Mouse (Mus musculus) heart, adult 2 months (tissue): ENCODE data around the gene Zfp329. TPM values are rescaled to one million over a fixed set of nuclear protein-coding genes. Genes with fewer than 3 reads are reported as not detected.

ENCODE experiments used
- DNase-seq, 2 experiments: peaks; one replicate each; pipeline ENCODE4 v3.0.0; 2021
- H3K27ac ChIP-seq: fragments of 200-600 bp; 2 replicates; pipeline ENCODE4 v1.8.1; 2022
- H3K27me3 ChIP-seq: fragments of 200-500 bp; 2 replicates; pipeline ENCODE4 v1.6.1; 2012; ENCODE audit warnings: mild to moderate bottlenecking, low read length, inconsistent platforms, mixed read lengths; ENCODE audit not compliant: control insufficient read depth, insufficient read depth
- H3K36me3 ChIP-seq: fragments of 200-500 bp; 2 replicates; pipeline ENCODE4 v1.6.1; 2012; ENCODE audit warnings: low read length, inconsistent platforms; ENCODE audit not compliant: control insufficient read depth, insufficient read depth
- H3K4me1 ChIP-seq: fragments of 200-500 bp; 2 replicates; pipeline ENCODE4 v1.6.1; 2011; ENCODE audit warnings: low read length; ENCODE audit not compliant: control insufficient read depth, insufficient read depth
- H3K4me3 ChIP-seq: fragments of 200-600 bp; 2 replicates; pipeline ENCODE4 v1.8.1; 2022
- H3K79me2 ChIP-seq: fragments of 200-500 bp; replicated peaks from 2 replicates; pipeline ENCODE4 v1.6.1; 2012; ENCODE audit warnings: mild to moderate bottlenecking, inconsistent platforms, low read length, moderate library complexity, mixed read lengths; ENCODE audit not compliant: control insufficient read depth, insufficient read depth
- H3K9ac ChIP-seq: fragments of 200-500 bp; 2 replicates; pipeline ENCODE4 v1.6.1; 2012; ENCODE audit warnings: low read depth, mild to moderate bottlenecking, control low read depth, inconsistent platforms, low read length, mixed read lengths
- CTCF ChIP-seq: fragments of 200-600 bp; IDR thresholded peaks from 2 replicates; pipeline ENCODE4 v1.8.1; 2022; ENCODE audit warnings: antibody characterized with exemption, mild to moderate bottlenecking, moderate library complexity
- EP300 ChIP-seq: fragments of 200-500 bp; IDR thresholded peaks from 2 replicates; pipeline ENCODE4 v1.6.1; 2011; ENCODE audit warnings: low read depth, low read length, control low read depth; ENCODE audit not compliant: insufficient read depth
- POLR2A ChIP-seq: fragments of 200-500 bp; IDR thresholded peaks from 2 replicates; pipeline ENCODE4 v1.6.1; 2011; ENCODE audit warnings: mild to moderate bottlenecking, low read depth, low read length, control low read depth; ENCODE audit not compliant: insufficient read depth
- WGBS: fragments of 180-500 bp; shearing (Covaris S2); methylation state at CpG from one replicate; pipeline ENCODE4 v1.1.7; 2018; 5-methylcytosine and 5-hydroxymethylcytosine counted together
- intact Hi-C: fragments of 180-260 bp; cut with DNase I; formaldehyde crosslinking; loops from one replicate; pipeline ENCODE4 v1.15.1; 2025
- polyA plus RNA-seq: library from polyadenylated mRNA; depleted of rRNA; stranded (reverse); fragments of >200 nt; gene quantifications from 2 replicates; pipeline ENCODE4 v1.2.3, GENCODE M21; 2012; rRNA removed
- total RNA-seq, 2 experiments: library from RNA; stranded (reverse); gene quantifications; 2 replicates each; pipeline ENCODE4 v1.2.3; 2021

Gene Zfp329
- total and polyA plus RNA-seq, 3 experiments: 1.1 to 5.2 (median 4.9) TPM

DNA sequence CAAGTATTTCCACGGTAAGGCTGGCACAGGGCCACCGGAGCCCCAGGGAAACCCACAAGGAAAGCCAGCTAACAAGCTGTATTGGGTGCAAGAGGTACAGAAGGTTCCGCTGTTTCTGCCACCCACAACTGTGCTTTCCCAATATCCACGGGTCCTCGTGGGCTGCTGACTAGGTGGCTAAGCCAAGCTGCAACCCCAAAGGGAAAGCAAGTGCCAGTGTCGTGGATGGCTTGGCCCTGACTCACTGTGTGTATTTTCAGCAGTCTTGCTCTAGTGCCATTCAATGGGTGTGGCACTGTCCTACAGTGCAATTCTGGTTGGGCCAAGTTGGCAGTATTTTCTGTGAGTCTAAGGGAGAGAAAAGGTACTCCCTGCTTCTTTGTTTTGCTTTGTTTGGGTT is 31.3 kb downstream of the Zfp329 start:
- intact Hi-C loops: no loop called here
- TF ChIP-seq POLR2A (no peak), CTCF (no peak), EP300 (no peak)
- 61% methylated on average over 6 of the region's 6 CpGs for WGBS

DNA sequence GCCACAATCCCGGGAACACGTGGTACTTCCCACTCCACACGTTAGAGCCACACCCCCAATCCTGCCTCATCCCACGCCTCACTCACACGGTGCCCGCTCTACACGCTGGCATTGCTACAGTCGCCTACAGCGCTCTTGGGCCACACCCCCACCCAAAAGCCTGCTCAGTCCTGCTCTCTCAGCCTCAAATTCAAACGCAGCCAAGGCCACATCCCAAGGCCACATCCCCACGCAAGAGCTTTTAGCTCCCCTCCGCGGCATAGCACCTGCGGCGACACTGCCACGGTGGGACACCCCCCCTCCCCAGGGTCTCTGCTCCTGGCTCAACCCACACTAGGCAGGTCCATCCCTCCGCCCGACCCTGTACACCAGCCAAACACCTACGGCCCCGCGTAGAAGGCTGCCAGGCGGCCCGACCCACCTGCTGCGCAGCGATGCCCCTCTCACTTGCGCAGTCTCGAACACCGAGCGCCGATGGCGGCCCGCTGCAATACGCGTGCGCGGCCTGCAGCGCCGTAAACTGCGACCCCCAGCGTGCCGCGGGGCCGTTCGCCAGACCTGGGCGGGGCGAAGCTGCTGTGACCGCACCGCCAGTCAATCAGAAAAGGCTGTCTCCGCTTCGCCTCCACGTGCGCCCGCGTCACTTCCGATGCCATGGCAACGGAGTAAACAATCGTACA is 38.4 kb downstream of the Zfp329 start:
- H3K27me3 ChIP-seq: no peaks in the 10 kb centered on the region
- no peak overlapping the region for H3K27ac ChIP-seq
- no peaks in the 10 kb centered on the region for H3K79me2 ChIP-seq
- TF ChIP-seq CTCF (no peak), EP300 (no peak)
- H3K36me3 ChIP-seq: no peaks in the 10 kb centered on the region
- peak overlapping the region; percentile 66 for H3K4me3 ChIP-seq
- under 1% methylated on average over 57 of the region's 57 CpGs for WGBS
- intact Hi-C loops: no loop called here
- DNase-seq: peak; percentile 76
- H3K9ac ChIP-seq: peak overlapping the region; percentile 52
- peaks cover 2% of the 10 kb centered on the region for H3K4me1 ChIP-seq

More for the DNA sequence above, 31.3 kb downstream of the Zfp329 start:
- no peak overlapping the region for H3K4me3 ChIP-seq
- H3K9ac ChIP-seq: no peak overlapping the region
- H3K27ac ChIP-seq: no peak overlapping the region
- no peak for DNase-seq
- H3K36me3 ChIP-seq: no peaks in the 10 kb centered on the region
- no peaks in the 10 kb centered on the region for H3K79me2 ChIP-seq
- H3K27me3 ChIP-seq: no peaks in the 10 kb centered on the region
- no peaks in the 10 kb centered on the region for H3K4me1 ChIP-seq

GRCm38 (mm10) chr7:12779782-12780150 is 38.9 kb downstream of the Zfp329 start:
- intact Hi-C loops: no loop called here
- DNase-seq: no peak
- Histone ChIP-seq H3K27me3 (no peaks in the 10 kb centered on the region), H3K9ac (peak overlapping the region; percentile 52), H3K36me3 (no peaks in the 10 kb centered on the region), H3K27ac (no peak overlapping the region), H3K79me2 (no peaks in the 10 kb centered on the region), H3K4me1 (peaks cover 2% of the 10 kb centered on the region), H3K4me3 (peak overlapping the region; percentile 66; the same call in 1 of the 2 replicates)
- 35% methylated on average over 10 of the region's 10 CpGs for WGBS
- TF ChIP-seq EP300: no peak

DNA sequence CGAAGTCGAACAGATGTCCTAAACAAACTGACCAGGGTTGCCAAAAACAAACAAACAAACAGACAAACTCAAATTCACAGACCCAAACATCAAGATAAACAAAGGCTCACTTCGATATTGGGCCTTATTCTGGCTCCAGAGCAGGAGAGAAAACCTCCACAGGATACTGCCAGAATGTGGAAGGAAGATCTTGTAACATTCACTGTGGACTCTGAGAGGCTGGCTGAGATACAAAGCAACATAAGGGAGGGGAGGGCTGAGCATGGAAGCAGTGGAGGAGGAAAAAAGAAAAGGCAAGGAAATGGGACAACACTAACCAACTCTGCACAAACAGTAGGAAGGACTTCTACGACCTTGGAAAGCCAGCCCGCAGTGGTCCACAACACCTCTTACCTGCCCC is 39.5 kb downstream of the Zfp329 start:
- Histone ChIP-seq H3K9ac (no peak overlapping the region), H3K27ac (no peak overlapping the region), H3K4me3 (no peak overlapping the region), H3K79me2 (no peaks in the 10 kb centered on the region), H3K36me3 (no peaks in the 10 kb centered on the region), H3K27me3 (no peaks in the 10 kb centered on the region), H3K4me1 (peaks cover 2% of the 10 kb centered on the region)
- no peak for DNase-seq
- WGBS: 85% methylated on average over 5 of the region's 5 CpGs
- TF ChIP-seq EP300: no peak
- no peak for TF ChIP-seq POLR2A
- no peak for TF ChIP-seq CTCF
- intact Hi-C loops: no loop called here

- H3K79me2 ChIP-seq: no peaks in the 10 kb centered on the region
- H3K27me3 ChIP-seq: no peaks in the 10 kb centered on the region
- DNase-seq: peak; percentile 52 to 66
- H3K27ac ChIP-seq: no peak overlapping the region
- intact Hi-C loops: no loop called here
- H3K9ac ChIP-seq: no peak overlapping the region
- no peak overlapping the region for H3K4me3 ChIP-seq
- no peaks in the 10 kb centered on the region for H3K4me1 ChIP-seq
- no peaks in the 10 kb centered on the region for H3K36me3 ChIP-seq
- WGBS: 97% methylated on average over 1 of the region's 1 CpGs
- TF ChIP-seq EP300 (no peak), POLR2A (no peak), CTCF (no peak)
These were observed 44.1 kb downstream of the Zfp329 start for GRCm38 (mm10) chr7:12774606-12775005.

- Histone ChIP-seq H3K79me2 (no peaks in the 10 kb centered on the region), H3K27me3 (no peaks in the 10 kb centered on the region), H3K4me1 (no peaks in the 10 kb centered on the region), H3K36me3 (no peaks in the 10 kb centered on the region), H3K9ac (no peak overlapping the region), H3K4me3 (no peak overlapping the region), H3K27ac (no peak overlapping the region)
- intact Hi-C loops: no loop called here
- WGBS: 74% methylated on average over 9 of the region's 9 CpGs
- DNase-seq: no peak
- TF ChIP-seq POLR2A: no peak
- no peak for TF ChIP-seq CTCF
- no peak for TF ChIP-seq EP300
These were observed 44.5 kb downstream of the Zfp329 start for GRCm38 (mm10) chr7:12774111-12774510.

Other genes starting within 250 kb of the Zfp329 start
- gene Vmn2r53, start 210.1 kb downstream of the Zfp329 start, total RNA-seq: not detected
- not detected in 2 replicates for gene Vmn2r53, start 210.1 kb downstream of the Zfp329 start, polyA plus RNA-seq
- gene Vmn2r54, start 178.5 kb downstream of the Zfp329 start, total RNA-seq: not detected
- not detected in 2 replicates for gene Vmn2r54, start 178.5 kb downstream of the Zfp329 start, polyA plus RNA-seq
- not detected for gene Vmn2r55, start 133.9 kb downstream of the Zfp329 start, total RNA-seq
- not detected in 2 replicates for gene Vmn2r55, start 133.9 kb downstream of the Zfp329 start, polyA plus RNA-seq
- not detected for gene Vmn2r56, start 83.9 kb downstream of the Zfp329 start, total RNA-seq
- not detected in 2 replicates for gene Vmn2r56, start 83.9 kb downstream of the Zfp329 start, polyA plus RNA-seq
- gene Zscan18, start 15.2 kb downstream of the Zfp329 start, total RNA-seq: 1 to 10 TPM in 1 of 2 experiments, under 1 TPM in 1; 0.73 to 1.1 TPM
- 1.1 TPM in 2 replicates for gene Zscan18, start 15.2 kb downstream of the Zfp329 start, polyA plus RNA-seq
- 10 to 100 TPM; 15.9 to 18.0 TPM for gene Zfp110, start 15.9 kb upstream of the Zfp329 start, total RNA-seq
- gene Zfp110, start 15.9 kb upstream of the Zfp329 start, polyA plus RNA-seq: 4.9 and 9.6 TPM in 2 replicates
- gene Zfp128, start 62.3 kb upstream of the Zfp329 start, total RNA-seq: 1 to 10 TPM; 3.0 to 3.5 TPM
- gene Zfp128, start 62.3 kb upstream of the Zfp329 start, polyA plus RNA-seq: 1.3 and 3.0 TPM in 2 replicates
- 1 to 10 TPM; 5.7 TPM for gene Zscan22, start 79.0 kb upstream of the Zfp329 start, total RNA-seq
- 6.0 and 9.2 TPM in 2 replicates for gene Zscan22, start 79.0 kb upstream of the Zfp329 start, polyA plus RNA-seq
- 100 to 1,000 TPM; 525 to 621 TPM for gene Rps5, start 103.4 kb upstream of the Zfp329 start, total RNA-seq
- gene Rps5, start 103.4 kb upstream of the Zfp329 start, polyA plus RNA-seq: 842 and 914 TPM in 2 replicates
- under 1 TPM; 0.18 to 0.23 TPM for gene Rnf225, start 108.6 kb upstream of the Zfp329 start, total RNA-seq
- gene Rnf225, start 108.6 kb upstream of the Zfp329 start, polyA plus RNA-seq: 0.12 and 0.14 TPM in 2 replicates
- 1 to 10 TPM; 2.6 to 3.6 TPM for gene Zfp324, start 147.0 kb upstream of the Zfp329 start, total RNA-seq
- gene Zfp324, start 147.0 kb upstream of the Zfp329 start, polyA plus RNA-seq: 2.3 and 2.9 TPM in 2 replicates
- 1 to 10 TPM; 2.2 to 2.9 TPM for gene Zfp446, start 159.0 kb upstream of the Zfp329 start, total RNA-seq
- gene Zfp446, start 159.0 kb upstream of the Zfp329 start, polyA plus RNA-seq: 4.2 and 6.4 TPM in 2 replicates
- gene Slc27a5, start 179.3 kb upstream of the Zfp329 start, total RNA-seq: not detected
- 0.59 and 0.82 TPM in 2 replicates for gene Slc27a5, start 179.3 kb upstream of the Zfp329 start, polyA plus RNA-seq
- 10 to 100 TPM; 83.8 to 86.0 TPM for gene Trim28, start 180.3 kb upstream of the Zfp329 start, total RNA-seq
- 139 and 195 TPM in 2 replicates for gene Trim28, start 180.3 kb upstream of the Zfp329 start, polyA plus RNA-seq
- gene Zbtb45, start 191.2 kb upstream of the Zfp329 start, total RNA-seq: 1 to 10 TPM; 6.8 to 9.3 TPM
- 8.6 and 14.1 TPM in 2 replicates for gene Zbtb45, start 191.2 kb upstream of the Zfp329 start, polyA plus RNA-seq
- gene Chmp2a, start 215.9 kb upstream of the Zfp329 start, total RNA-seq: 100 to 1,000 TPM; 137 to 139 TPM
- 66.1 and 99.2 TPM in 2 replicates for gene Chmp2a, start 215.9 kb upstream of the Zfp329 start, polyA plus RNA-seq
- 100 to 1,000 TPM; 169 to 201 TPM for gene Ube2m, start 219.4 kb upstream of the Zfp329 start, total RNA-seq
- 242 and 328 TPM in 2 replicates for gene Ube2m, start 219.4 kb upstream of the Zfp329 start, polyA plus RNA-seq
- under 1 TPM; 0.45 to 0.50 TPM for gene Mzf1, start 235.9 kb upstream of the Zfp329 start, total RNA-seq
- 0.47 and 0.59 TPM in 2 replicates for gene Mzf1, start 235.9 kb upstream of the Zfp329 start, polyA plus RNA-seq